Mouse (Mus musculus): ENCODE measurements at regions not wholly inside any gene's neighbourhood (a gene's known extent, or its start where the extent isn't known, plus 50 kb on each side); places are given as distances from the start of the nearest gene placed in this dataset.

GRCm38 (mm10) chrX:11387200-11387940 is 59.7 kb downstream of the H2al1j start:
- no peak overlapping the region for H3K4me2 ChIP-seq (ENCODE audit: low read length)
- DNase-seq (ENCODE audit: low spot score), result peak; percentile 8
- no peak overlapping the region for H3K4me3 ChIP-seq (ENCODE audit: low read depth, low read length)
- no peak overlapping the region for H3K27ac ChIP-seq (ENCODE audit: low read depth, low read length)
- 66% methylated on average over 9 of the region's 9 CpGs for WGBS
- no peaks in the 10 kb centered on the region for H3K4me1 ChIP-seq (ENCODE audit: control insufficient read depth, insufficient read depth, low read length)
- no peak for ATAC-seq
- no peaks in the 10 kb centered on the region for H3K27me3 ChIP-seq (replicated peaks; ENCODE audit: control insufficient read depth, insufficient read depth, low read length)
- H3K9me3 ChIP-seq (replicated peaks; ENCODE audit: control insufficient read depth, low read length), result no peaks in the 10 kb centered on the region
- no peak overlapping the region for H3K9ac ChIP-seq (ENCODE audit: low read length)
- H3K36me3 ChIP-seq (ENCODE audit: control insufficient read depth, insufficient read depth, low read length), result no peaks in the 10 kb centered on the region

GRCm38 (mm10) chrX:11388860-11389259 is 61.2 kb downstream of the H2al1j start:
- Histone ChIP-seq H3K9ac (ENCODE audit: low read length) (no peak overlapping the region), H3K4me2 (ENCODE audit: low read length) (no peak overlapping the region), H3K4me1 (ENCODE audit: control insufficient read depth, insufficient read depth, low read length) (no peaks in the 10 kb centered on the region), H3K4me3 (ENCODE audit: low read depth, low read length) (no peak overlapping the region), H3K27ac (ENCODE audit: low read depth, low read length) (no peak overlapping the region), H3K27me3 (replicated peaks; ENCODE audit: control insufficient read depth, insufficient read depth, low read length) (no peaks in the 10 kb centered on the region), H3K36me3 (ENCODE audit: control insufficient read depth, insufficient read depth, low read length) (no peaks in the 10 kb centered on the region), H3K9me3 (replicated peaks; ENCODE audit: control insufficient read depth, low read length) (no peaks in the 10 kb centered on the region)
- no peak for DNase-seq (ENCODE audit: low spot score)
- ATAC-seq, result no peak
- 78% methylated on average over 9 of the region's 9 CpGs for WGBS

- no peak for DNase-seq (ENCODE audit: low spot score)
- no peaks in the 10 kb centered on the region for H3K36me3 ChIP-seq (ENCODE audit: control insufficient read depth, insufficient read depth, low read length)
- H3K9ac ChIP-seq (ENCODE audit: low read length), result no peak overlapping the region
- WGBS, result 84% methylated on average over 3 of the region's 3 CpGs
- no peaks in the 10 kb centered on the region; the same call in 1 of the 2 replicates for H3K9me3 ChIP-seq (replicated peaks; ENCODE audit: control insufficient read depth, low read length)
- H3K27me3 ChIP-seq (replicated peaks; ENCODE audit: control insufficient read depth, insufficient read depth, low read length), result no peaks in the 10 kb centered on the region
- no peak overlapping the region for H3K4me2 ChIP-seq (ENCODE audit: low read length)
- H3K4me3 ChIP-seq (ENCODE audit: low read depth, low read length), result no peak overlapping the region
- H3K27ac ChIP-seq (ENCODE audit: low read depth, low read length), result no peak overlapping the region
- ATAC-seq, result no peak
- H3K4me1 ChIP-seq (ENCODE audit: control insufficient read depth, insufficient read depth, low read length), result no peaks in the 10 kb centered on the region
These were observed 72.8 kb downstream of the H2al1j start for GRCm38 (mm10) chrX:11400406-11400805.

GRCm38 (mm10) chrX:11404369-11404768 is 76.7 kb downstream of the H2al1j start:
- no peak overlapping the region for H3K4me2 ChIP-seq (ENCODE audit: low read length)
- no peaks in the 10 kb centered on the region for H3K36me3 ChIP-seq (ENCODE audit: control insufficient read depth, insufficient read depth, low read length)
- peak; percentile 19 for DNase-seq (ENCODE audit: low spot score)
- H3K27me3 ChIP-seq (replicated peaks; ENCODE audit: control insufficient read depth, insufficient read depth, low read length), result no peaks in the 10 kb centered on the region
- no peak overlapping the region for H3K9ac ChIP-seq (ENCODE audit: low read length)
- no peak for ATAC-seq
- 69% methylated on average over 4 of the region's 4 CpGs for WGBS
- H3K4me3 ChIP-seq (ENCODE audit: low read depth, low read length), result no peak overlapping the region
- no peak overlapping the region for H3K27ac ChIP-seq (ENCODE audit: low read depth, low read length)
- H3K4me1 ChIP-seq (ENCODE audit: control insufficient read depth, insufficient read depth, low read length), result no peaks in the 10 kb centered on the region
- no peaks in the 10 kb centered on the region; the same call in 1 of the 2 replicates for H3K9me3 ChIP-seq (replicated peaks; ENCODE audit: control insufficient read depth, low read length)

- DNase-seq (ENCODE audit: low spot score) (no peak), ATAC-seq (no peak)
- WGBS, result 71% methylated on average over 5 of the region's 5 CpGs
- H3K4me2 ChIP-seq (ENCODE audit: low read length), result no peak overlapping the region
- H3K9ac ChIP-seq (ENCODE audit: low read length), result no peak overlapping the region
- H3K27ac ChIP-seq (ENCODE audit: low read depth, low read length), result no peak overlapping the region
- no peak overlapping the region for H3K4me3 ChIP-seq (ENCODE audit: low read depth, low read length)
- no peaks in the 10 kb centered on the region for H3K36me3 ChIP-seq (ENCODE audit: control insufficient read depth, insufficient read depth, low read length)
- H3K9me3 ChIP-seq (replicated peaks; ENCODE audit: control insufficient read depth, low read length), result no peaks in the 10 kb centered on the region
- no peaks in the 10 kb centered on the region for H3K27me3 ChIP-seq (replicated peaks; ENCODE audit: control insufficient read depth, insufficient read depth, low read length)
- no peaks in the 10 kb centered on the region for H3K4me1 ChIP-seq (ENCODE audit: control insufficient read depth, insufficient read depth, low read length)
These were observed 84.7 kb downstream of the H2al1j start for GRCm38 (mm10) chrX:11412316-11412826.

GRCm38 (mm10) chrX:11415662-11416061 is 88.0 kb downstream of the H2al1j start:
- no peak overlapping the region for H3K27ac ChIP-seq (ENCODE audit: low read depth, low read length)
- H3K9me3 ChIP-seq (replicated peaks; ENCODE audit: control insufficient read depth, low read length), result no peaks in the 10 kb centered on the region
- no peak overlapping the region for H3K4me3 ChIP-seq (ENCODE audit: low read depth, low read length)
- ATAC-seq (no peak), DNase-seq (ENCODE audit: low spot score) (no peak)
- H3K4me2 ChIP-seq (ENCODE audit: low read length), result no peak overlapping the region
- no peaks in the 10 kb centered on the region for H3K36me3 ChIP-seq (ENCODE audit: control insufficient read depth, insufficient read depth, low read length)
- no peaks in the 10 kb centered on the region for H3K4me1 ChIP-seq (ENCODE audit: control insufficient read depth, insufficient read depth, low read length)
- WGBS, result 54% methylated on average over 4 of the region's 4 CpGs
- H3K27me3 ChIP-seq (replicated peaks; ENCODE audit: control insufficient read depth, insufficient read depth, low read length), result no peaks in the 10 kb centered on the region
- no peak overlapping the region for H3K9ac ChIP-seq (ENCODE audit: low read length)

- no peak overlapping the region for H3K4me3 ChIP-seq (ENCODE audit: low read depth, low read length)
- H3K4me1 ChIP-seq (ENCODE audit: control insufficient read depth, insufficient read depth, low read length), result no peaks in the 10 kb centered on the region
- H3K4me2 ChIP-seq (ENCODE audit: low read length), result no peak overlapping the region
- ATAC-seq (no peak), DNase-seq (ENCODE audit: low spot score) (no peak)
- H3K27ac ChIP-seq (ENCODE audit: low read depth, low read length), result no peak overlapping the region
- WGBS, result 84% methylated on average over 3 of the region's 3 CpGs
- no peaks in the 10 kb centered on the region for H3K9me3 ChIP-seq (replicated peaks; ENCODE audit: control insufficient read depth, low read length)
- no peaks in the 10 kb centered on the region for H3K36me3 ChIP-seq (ENCODE audit: control insufficient read depth, insufficient read depth, low read length)
- no peaks in the 10 kb centered on the region for H3K27me3 ChIP-seq (replicated peaks; ENCODE audit: control insufficient read depth, insufficient read depth, low read length)
- H3K9ac ChIP-seq (ENCODE audit: low read length), result no peak overlapping the region
These were observed 88.9 kb downstream of the H2al1j start for GRCm38 (mm10) chrX:11416510-11416909.

GRCm38 (mm10) chrX:11417861-11418260 is 90.2 kb downstream of the H2al1j start:
- no peak for ATAC-seq
- 68% methylated on average over 4 of the region's 4 CpGs for WGBS

GRCm38 (mm10) chrX:11418261-11418660 is 90.6 kb downstream of the H2al1j start:
- no peaks in the 10 kb centered on the region for H3K4me1 ChIP-seq (ENCODE audit: control insufficient read depth, insufficient read depth, low read length)
- ATAC-seq (no peak), DNase-seq (ENCODE audit: low spot score) (no peak)
- 77% methylated on average over 10 of the region's 10 CpGs for WGBS
- H3K36me3 ChIP-seq (ENCODE audit: control insufficient read depth, insufficient read depth, low read length), result no peaks in the 10 kb centered on the region
- no peak overlapping the region for H3K27ac ChIP-seq (ENCODE audit: low read depth, low read length)
- no peak overlapping the region for H3K4me2 ChIP-seq (ENCODE audit: low read length)
- no peaks in the 10 kb centered on the region for H3K27me3 ChIP-seq (replicated peaks; ENCODE audit: control insufficient read depth, insufficient read depth, low read length)
- H3K9ac ChIP-seq (ENCODE audit: low read length), result no peak overlapping the region
- H3K4me3 ChIP-seq (ENCODE audit: low read depth, low read length), result no peak overlapping the region
- H3K9me3 ChIP-seq (replicated peaks; ENCODE audit: control insufficient read depth, low read length), result no peaks in the 10 kb centered on the region

More at GRCm38 (mm10) chrX:11417861-11418260, 90.2 kb downstream of the H2al1j start:
- H3K36me3 ChIP-seq (ENCODE audit: control insufficient read depth, insufficient read depth, low read length), result no peaks in the 10 kb centered on the region
- no peak overlapping the region for H3K9ac ChIP-seq (ENCODE audit: low read length)
- no peaks in the 10 kb centered on the region for H3K4me1 ChIP-seq (ENCODE audit: control insufficient read depth, insufficient read depth, low read length)
- H3K9me3 ChIP-seq (replicated peaks; ENCODE audit: control insufficient read depth, low read length), result no peaks in the 10 kb centered on the region
- H3K27me3 ChIP-seq (replicated peaks; ENCODE audit: control insufficient read depth, insufficient read depth, low read length), result no peaks in the 10 kb centered on the region
- H3K27ac ChIP-seq (ENCODE audit: low read depth, low read length), result no peak overlapping the region
- no peak overlapping the region for H3K4me3 ChIP-seq (ENCODE audit: low read depth, low read length)
- H3K4me2 ChIP-seq (ENCODE audit: low read length), result no peak overlapping the region
- DNase-seq (ENCODE audit: low spot score), result no peak

Data from forebrain, embryonic 14.5 days (tissue).